Mouse (Mus musculus) embryonic fibroblast, embryonic 13.5 days (primary cell): ENCODE measurements around the gene Ttll1. TPM values are rescaled to one million over a fixed set of nuclear protein-coding genes. Genes with fewer than 3 reads are reported as not detected.
A peak's percentile ranks its signal among the peaks of the same experiment; 100 is the strongest.
"Not testable (repeated sequence)": the region's sequence is repeated elsewhere in the genome, so short reads cannot be mapped to it uniquely, and the experiment has no call there.

ENCODE experiments used
- H3K27ac ChIP-seq: 2 replicates; pipeline ENCODE4 v1.5.1; 2012; ENCODE audit warnings: low read length, control low read depth, inconsistent platforms; ENCODE audit not compliant: insufficient read depth
- H3K4me1 ChIP-seq: 2 replicates; pipeline ENCODE4 v1.6.1; 2011; ENCODE audit warnings: low read length; ENCODE audit not compliant: control insufficient read depth, insufficient read depth
- H3K4me3 ChIP-seq: 2 replicates; pipeline ENCODE4 v1.5.1; 2011; ENCODE audit warnings: mild to moderate bottlenecking, control low read depth, low read length; ENCODE audit not compliant: insufficient read depth
- CTCF ChIP-seq: IDR thresholded peaks from 2 replicates; pipeline ENCODE4 v1.5.1; 2011; ENCODE audit warnings: mild to moderate bottlenecking, control low read depth, low read length, moderate library complexity, borderline replicate concordance; ENCODE audit not compliant: insufficient read depth
- POLR2A ChIP-seq: IDR thresholded peaks from 2 replicates; pipeline ENCODE4 v1.6.1; 2011; ENCODE audit warnings: low read depth, mild to moderate bottlenecking, control low read depth, low read length, moderate library complexity
- polyA plus RNA-seq: library from polyadenylated mRNA; stranded (reverse); fragments of >200 nt; gene quantifications from 2 replicates; pipeline ENCODE4 v1.2.4, GENCODE M21; 2011; ENCODE audit warnings: low read depth; ENCODE audit not compliant: missing spikeins, insufficient read length

Ttll1 gene
- polyA plus RNA-seq, 1 experiment: 12.3 TPM

DNA sequence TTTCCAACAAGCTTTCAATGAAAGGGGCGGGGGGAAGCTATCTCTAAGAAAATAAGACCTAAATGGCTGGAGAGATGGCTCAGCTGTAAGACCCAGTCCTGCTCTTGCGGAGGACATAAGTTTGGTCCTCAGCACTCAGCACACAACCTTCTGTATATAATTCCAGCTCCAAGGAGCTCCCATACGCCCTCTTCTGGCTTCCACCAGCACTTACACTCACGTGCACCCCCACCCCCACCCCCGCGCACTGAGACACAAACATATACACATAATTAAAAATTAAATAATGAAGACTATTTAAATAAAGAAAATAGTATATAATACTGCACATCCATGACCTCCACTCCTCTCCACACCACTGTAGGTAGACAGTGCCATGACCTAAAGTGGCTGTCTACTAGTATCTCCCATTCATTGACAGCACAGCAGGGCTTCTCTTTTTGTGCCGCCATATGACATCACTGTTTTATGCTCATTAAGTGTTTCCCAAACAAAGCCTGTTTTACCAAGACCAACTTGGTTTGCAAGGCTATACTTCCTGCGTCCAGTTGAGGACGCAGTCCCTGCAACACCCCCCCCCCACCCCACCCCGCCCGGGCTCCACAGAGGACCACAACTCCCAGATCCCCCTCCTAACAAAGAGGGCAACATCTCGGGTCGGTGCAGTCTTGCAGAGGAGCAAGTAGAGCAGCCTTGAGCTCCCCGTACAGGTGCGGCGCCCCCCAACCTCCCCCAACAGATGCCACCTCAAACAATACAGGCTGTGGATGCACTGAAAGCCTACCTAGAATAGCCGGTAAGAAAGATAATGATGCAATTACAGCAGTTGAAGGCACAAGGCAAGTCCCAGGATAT is 516 bp downstream of the Ttll1 start:
- H3K4me1 ChIP-seq: no peaks in the 10 kb centered on the region
- peak overlapping the region; percentile 87 for H3K4me3 ChIP-seq
- TF ChIP-seq CTCF: no peak
- no peak; the same call in 1 of the 2 replicates for TF ChIP-seq POLR2A
- no peak overlapping the region for H3K27ac ChIP-seq

DNA sequence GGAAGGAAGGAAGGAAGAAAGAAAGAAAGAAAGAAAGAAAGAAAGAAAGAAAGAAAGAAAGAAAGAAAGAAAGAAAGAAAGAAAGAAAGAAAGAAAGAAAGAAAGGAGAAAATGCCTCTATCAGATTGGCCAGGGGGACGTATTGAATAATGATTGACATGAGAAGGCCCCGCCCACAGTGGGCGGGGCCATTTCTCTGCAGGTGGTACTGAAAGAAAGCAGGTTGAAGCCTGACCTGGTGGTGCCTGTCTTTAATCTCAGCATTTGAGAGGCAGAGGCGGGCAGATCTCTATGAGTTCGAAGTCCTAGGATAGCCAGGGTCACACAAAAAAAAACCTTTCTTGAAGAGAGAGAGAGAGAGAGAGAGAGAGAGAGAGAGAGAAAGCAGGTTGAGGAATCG is 9.2 kb downstream of the Ttll1 start:
- not testable (repeated sequence) for H3K4me3 ChIP-seq, H3K27ac ChIP-seq, H3K4me1 ChIP-seq

DNA sequence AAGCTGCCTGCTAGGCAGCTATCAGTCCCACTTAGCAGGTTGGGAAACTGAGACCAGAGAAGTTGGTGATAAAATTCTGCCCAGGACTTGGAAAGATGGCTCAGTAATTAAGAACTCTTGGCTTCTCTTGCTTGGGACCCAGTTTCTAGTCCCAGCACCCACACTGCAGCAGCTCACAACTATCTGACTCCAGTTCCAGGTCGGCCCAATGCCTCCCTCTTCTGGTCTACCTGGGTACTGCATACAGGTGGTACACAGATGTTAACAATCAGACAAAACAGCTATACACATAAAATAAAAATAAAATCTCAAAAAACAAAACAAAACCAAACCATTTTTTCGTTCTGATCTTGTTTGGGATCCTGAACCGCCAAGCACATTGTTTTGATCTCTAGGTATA is 10.3 kb downstream of the Ttll1 start:
- TF ChIP-seq POLR2A (no peak), CTCF (no peak)
- Histone ChIP-seq H3K4me3 (no peak overlapping the region), H3K27ac (no peak overlapping the region), H3K4me1 (no peaks in the 10 kb centered on the region)

DNA sequence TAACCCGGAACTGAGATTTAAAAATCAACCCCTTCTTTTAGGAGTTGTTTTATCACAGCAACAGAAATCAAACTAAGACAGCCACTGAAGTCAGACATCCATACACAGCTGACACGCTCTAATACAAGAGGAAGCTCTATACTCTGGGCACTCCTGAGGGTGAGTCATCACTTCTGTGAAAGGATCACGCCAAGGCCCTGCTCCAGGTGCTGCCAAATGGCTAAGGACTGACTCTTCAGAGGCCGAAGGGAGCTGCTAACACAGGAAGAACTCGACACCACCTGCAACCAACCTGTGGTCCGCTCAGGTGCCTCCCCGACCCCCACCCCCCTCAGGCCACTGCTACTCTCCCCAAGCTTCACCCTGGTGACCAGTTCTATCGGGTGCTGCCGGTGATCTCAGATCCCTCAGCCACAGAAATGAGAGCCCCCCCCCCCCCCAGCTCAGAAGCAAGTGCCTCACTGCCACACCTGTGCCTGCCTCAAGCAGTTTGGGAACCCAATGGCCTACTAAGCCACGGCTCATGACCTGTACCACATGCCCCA is 11.4 kb downstream of the Ttll1 start:
- TF ChIP-seq POLR2A: no peak
- TF ChIP-seq CTCF: no peak

DNA sequence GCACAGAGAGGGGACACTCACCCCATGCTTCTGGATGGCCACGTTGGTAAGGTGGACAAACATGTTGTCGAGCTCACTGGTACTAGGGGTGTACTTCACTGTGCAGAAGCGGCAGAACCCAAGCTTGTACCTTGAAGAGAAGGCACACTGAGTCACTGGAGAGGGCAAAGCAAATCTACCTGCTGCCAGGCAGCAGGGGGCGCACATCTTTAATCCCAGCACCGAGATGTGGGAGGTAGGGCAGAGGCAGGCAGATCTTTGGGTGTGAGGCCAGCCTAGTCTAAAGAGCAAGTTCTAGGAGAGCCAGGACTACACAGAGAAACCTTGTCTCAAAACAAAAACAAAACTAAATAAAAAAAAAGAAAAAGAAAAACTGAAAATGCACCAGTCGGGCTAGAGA is 13.4 kb downstream of the Ttll1 start:
- Histone ChIP-seq H3K4me3 (no peak overlapping the region), H3K27ac (no peak overlapping the region), H3K4me1 (no peaks in the 10 kb centered on the region; the same call in 1 of the 2 replicates)
- TF ChIP-seq CTCF: no peak

More for the DNA sequence above, 11.4 kb downstream of the Ttll1 start:
- Histone ChIP-seq H3K27ac (no peak overlapping the region), H3K4me3 (no peak overlapping the region), H3K4me1 (no peaks in the 10 kb centered on the region; the same call in 1 of the 2 replicates)

DNA sequence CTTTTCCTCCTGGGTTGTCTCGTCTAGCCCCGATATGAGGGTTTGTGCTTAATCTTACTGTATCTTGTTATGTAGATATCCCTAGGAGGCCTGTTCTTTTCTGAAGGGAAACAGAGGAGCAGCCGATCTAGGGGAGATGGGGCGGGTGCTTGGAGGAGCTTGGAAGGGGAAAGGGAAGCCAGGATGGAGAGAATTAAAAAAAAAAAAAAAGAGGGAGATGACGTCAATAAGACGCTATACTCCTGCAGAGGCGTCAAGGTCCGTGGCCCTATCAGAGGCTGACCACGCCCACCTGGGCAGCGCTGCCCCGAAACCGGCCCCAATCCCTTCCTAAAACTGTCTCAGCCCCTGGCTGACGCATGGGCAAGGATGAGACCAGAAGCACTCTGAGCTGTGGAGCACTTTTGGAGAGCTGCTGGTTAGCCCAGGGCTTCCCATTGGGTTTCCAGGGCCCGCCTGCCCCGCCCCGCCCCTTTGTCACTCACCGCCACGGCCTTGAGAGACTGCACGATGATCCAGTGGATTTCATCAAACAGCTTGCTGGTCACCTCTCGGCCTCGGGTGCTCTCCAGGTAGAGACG is 14.8 kb downstream of the Ttll1 start:
- H3K4me1 ChIP-seq: no peaks in the 10 kb centered on the region; the same call in 1 of the 2 replicates
- no peak overlapping the region for H3K4me3 ChIP-seq
- no peak overlapping the region for H3K27ac ChIP-seq
- TF ChIP-seq POLR2A (no peak), CTCF (no peak)

DNA sequence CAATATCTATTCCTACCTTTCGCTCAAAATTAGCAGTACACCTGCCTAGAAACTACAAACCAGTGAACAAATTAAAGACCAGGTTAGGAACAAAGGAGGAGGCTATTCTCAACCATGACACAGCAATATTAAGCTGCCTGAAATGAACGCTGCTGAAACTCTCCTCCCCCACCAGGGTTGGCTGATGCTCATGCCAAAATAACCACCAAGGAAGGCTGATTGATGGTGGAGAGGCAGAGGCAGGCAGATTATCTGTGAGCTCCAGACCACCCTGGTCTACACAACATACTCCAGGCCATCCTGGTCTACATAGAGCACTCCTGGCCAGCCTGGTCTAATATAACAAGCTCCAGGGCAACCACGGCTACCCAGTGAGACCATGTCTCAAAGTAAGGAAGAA is 15.5 kb downstream of the Ttll1 start:
- no peak overlapping the region for H3K27ac ChIP-seq
- no peak for TF ChIP-seq CTCF
- TF ChIP-seq POLR2A: no peak
- no peaks in the 10 kb centered on the region; the same call in 1 of the 2 replicates for H3K4me1 ChIP-seq
- no peak overlapping the region for H3K4me3 ChIP-seq

DNA sequence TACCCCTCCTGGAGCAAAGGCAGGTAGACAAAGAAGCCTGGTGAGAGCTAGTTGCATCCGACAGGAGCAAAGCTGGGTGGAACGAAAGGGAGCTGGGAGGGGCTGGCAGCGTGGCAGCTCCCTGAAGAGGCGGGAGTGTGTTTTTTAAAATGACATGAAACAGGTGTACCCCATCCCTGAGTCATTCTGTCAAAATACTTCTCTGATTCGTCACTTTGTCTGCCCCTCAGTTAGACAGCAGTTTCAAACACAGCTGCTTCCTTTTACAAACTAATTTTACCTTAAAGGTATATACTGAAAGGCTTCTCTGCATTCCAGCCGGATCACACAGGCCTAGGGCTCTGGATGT is 16.1 kb downstream of the Ttll1 start:
- Histone ChIP-seq H3K4me1 (no peaks in the 10 kb centered on the region; the same call in 1 of the 2 replicates), H3K4me3 (no peak overlapping the region), H3K27ac (no peak overlapping the region)
- no peak for TF ChIP-seq POLR2A
- no peak for TF ChIP-seq CTCF

DNA sequence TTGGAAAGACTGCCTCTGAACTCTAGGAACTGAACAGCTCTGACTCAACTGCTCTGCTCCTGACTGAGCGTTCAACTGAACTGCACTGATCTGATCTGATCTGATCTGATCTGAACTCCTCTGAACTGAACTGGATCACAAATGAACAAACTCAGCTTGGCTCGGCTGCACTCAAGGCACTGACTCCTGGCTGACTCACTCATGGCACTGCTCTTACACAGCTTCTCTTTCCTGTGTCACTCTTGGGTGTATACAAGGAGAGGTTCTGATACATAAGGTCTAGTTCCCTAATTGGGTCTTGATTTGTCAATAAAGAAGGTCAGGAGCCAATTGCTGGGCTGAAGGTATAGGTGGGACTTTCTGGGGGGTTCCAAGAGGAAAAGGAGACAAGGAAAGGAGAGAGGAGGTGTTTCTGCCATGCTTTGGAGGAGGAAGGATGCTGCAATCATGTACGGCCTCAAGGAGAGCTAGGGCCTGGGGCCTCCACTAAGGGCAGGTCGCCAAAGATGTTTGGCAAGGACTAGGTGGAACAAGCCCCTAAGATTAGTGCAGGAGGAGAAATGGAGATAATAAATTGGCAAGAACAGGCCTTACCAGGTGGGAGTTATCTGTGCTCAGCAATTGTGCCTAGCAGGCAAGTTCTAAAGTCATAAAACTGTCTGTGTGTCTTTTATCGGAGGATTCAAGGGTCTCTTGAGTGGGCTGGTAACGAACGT is 16.7 kb downstream of the Ttll1 start:
- TF ChIP-seq POLR2A (no peak), CTCF (no peak)
- H3K4me1 ChIP-seq: no peaks in the 10 kb centered on the region; the same call in 1 of the 2 replicates
- no peak overlapping the region for H3K27ac ChIP-seq
- H3K4me3 ChIP-seq: no peak overlapping the region

DNA sequence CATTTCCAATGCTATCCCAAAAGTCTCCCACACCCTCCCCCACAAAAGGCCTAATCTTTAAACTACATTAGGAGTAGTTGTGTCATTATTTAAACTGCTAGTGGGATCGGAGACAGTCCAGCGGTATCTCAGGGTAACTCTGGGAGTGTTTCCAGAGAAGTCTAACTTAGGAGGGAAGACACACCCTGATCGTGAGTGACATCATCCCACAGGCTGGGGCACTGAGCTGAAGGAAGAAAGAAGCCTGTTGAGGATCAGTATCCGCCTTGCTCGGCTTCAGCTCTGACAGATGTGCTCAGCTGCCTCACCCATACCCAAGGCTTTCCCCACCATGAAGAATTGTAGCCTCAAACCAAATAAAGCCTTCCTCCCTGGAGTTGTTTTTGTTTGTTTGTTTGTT is 18.8 kb downstream of the Ttll1 start:
- no peak overlapping the region for H3K27ac ChIP-seq
- TF ChIP-seq POLR2A: no peak
- no peak overlapping the region for H3K4me3 ChIP-seq
- no peaks in the 10 kb centered on the region; the same call in 1 of the 2 replicates for H3K4me1 ChIP-seq
